Mouse (Mus musculus) heart, adult 2 months (tissue): ENCODE data around the gene Irs3.

ENCODE experiments used
- CTCF ChIP-seq: fragments of 200-600 bp; IDR thresholded peaks from 2 replicates; pipeline ENCODE4 v1.8.1; 2022; ENCODE audit warnings: antibody characterized with exemption, mild to moderate bottlenecking, moderate library complexity
- EP300 ChIP-seq: fragments of 200-500 bp; IDR thresholded peaks from 2 replicates; pipeline ENCODE4 v1.6.1; 2011; ENCODE audit warnings: low read depth, low read length, control low read depth; ENCODE audit not compliant: insufficient read depth

DNA sequence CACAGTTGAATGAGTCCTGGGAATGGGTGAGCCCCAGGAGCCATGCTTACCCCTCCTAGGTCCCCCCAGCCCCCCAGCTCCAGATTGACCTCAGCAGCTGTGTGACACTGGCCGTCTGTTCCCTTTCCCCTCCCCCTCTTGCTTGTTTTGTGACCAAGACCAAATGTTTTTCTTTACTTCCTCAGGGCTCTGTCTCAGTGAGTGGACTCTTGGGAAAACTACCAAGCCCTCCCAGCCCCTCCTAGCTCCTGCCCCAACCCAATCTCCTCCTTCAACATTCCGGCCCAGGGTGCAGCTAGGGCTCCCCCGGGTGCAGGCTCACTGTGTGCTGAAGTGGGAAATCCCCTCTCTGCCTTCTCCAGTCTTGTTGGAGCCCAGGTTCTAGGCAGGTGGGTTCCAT lies 14.9 kb downstream of the Irs3 start:
- no peak for TF ChIP-seq CTCF
- no peak for TF ChIP-seq EP300
